Mouse (Mus musculus): ENCODE measurements around the gene Emc10. TPM values are rescaled to one million over a fixed set of nuclear protein-coding genes. Genes with fewer than 3 reads are reported as not detected.

Emc10 gene
- polyA plus RNA-seq, 1 experiment from 2014 or later = 76.4 TPM

DNA sequence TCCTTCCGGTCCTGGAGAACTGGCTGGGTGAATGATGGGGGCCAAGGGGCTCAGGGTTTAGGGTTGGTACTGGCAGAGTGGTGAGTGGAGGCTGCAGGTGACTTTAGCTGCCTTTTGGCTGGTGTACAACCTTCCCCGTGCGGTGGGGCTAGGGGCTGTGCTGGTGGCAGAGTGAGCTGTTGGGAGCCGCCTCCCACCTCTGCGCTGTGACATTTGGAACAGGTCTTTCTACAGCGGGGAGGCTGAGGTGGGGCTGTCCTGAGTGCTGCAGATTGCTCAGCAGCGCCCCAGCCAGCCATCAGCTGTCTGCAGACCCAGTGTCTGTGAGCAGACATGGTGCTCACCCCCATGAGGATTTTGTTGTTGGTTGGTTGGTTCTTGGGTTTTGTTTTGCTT is 50.8 kb downstream of the Emc10 start:
- H3K4me3 ChIP-seq (ENCODE audit: low read depth, low read length) = no peak overlapping the region

DNA sequence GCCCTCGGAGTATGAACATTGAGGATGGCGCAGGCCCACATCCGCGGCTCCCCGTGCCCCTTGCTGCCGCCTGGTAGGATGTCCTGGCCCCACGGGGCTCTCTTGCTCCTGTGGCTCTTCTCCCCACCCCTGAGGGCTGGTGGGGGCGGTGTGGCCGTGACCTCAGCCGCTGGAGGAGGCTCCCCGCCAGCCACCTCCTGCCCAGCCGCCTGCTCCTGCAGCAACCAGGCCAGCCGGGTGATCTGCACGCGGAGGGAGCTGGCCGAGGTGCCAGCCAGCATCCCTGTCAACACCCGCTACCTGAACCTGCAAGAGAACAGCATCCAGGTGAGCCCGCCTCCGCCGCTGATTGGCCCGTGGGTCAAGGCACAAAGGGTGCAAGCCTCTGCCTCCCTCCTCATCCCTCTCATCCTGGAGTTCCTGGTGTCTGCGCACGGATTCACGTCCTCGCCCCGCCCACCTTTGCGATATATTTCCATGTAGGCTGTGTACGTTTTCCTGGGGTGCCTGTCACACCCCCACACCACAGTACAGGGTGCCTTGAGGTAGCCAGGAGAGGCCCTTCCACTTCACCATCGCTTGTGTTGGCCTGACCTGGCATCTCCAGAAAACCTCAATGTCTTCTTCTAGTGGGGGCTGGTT is 51.3 kb downstream of the Emc10 start:
- no peaks in the 10 kb centered on the region for H3K9me3 ChIP-seq (replicated peaks; ENCODE audit: control insufficient read depth, low read length)
- H3K4me1 ChIP-seq (ENCODE audit: control insufficient read depth, insufficient read depth, low read length) = no peaks in the 10 kb centered on the region
- H3K27ac ChIP-seq (replicated peaks; ENCODE audit: low read depth, low read length) = no peak overlapping the region
- H3K27me3 ChIP-seq (ENCODE audit: control insufficient read depth, insufficient read depth, low read length) = peaks cover 56% of the 10 kb centered on the region
- ATAC-seq (replicated peaks; ENCODE audit: insufficient number of reproducible peaks, low FRiP score, low TSS enrichment, low read depth) = no peak
- no peak overlapping the region for H3K4me3 ChIP-seq (ENCODE audit: low read depth, low read length)
- 22% methylated on average over 26 of the region's 29 CpGs for WGBS
- DNase-seq (ENCODE audit: low spot score) = no peak
- no peak overlapping the region; the same call in 1 of the 2 replicates for H3K4me2 ChIP-seq (ENCODE audit: low read depth, low read length)
- H3K36me3 ChIP-seq (replicated peaks; ENCODE audit: control insufficient read depth, insufficient read depth, low read depth, low read length) = no peaks in the 10 kb centered on the region
- H3K9ac ChIP-seq (replicated peaks; ENCODE audit: low read length) = no peak overlapping the region

More for the DNA sequence above, 50.8 kb downstream of the Emc10 start:
- ATAC-seq (replicated peaks; ENCODE audit: insufficient number of reproducible peaks, low FRiP score, low TSS enrichment, low read depth) = no peak
- no peak overlapping the region for H3K9ac ChIP-seq (replicated peaks; ENCODE audit: low read length)
- no peak for DNase-seq (ENCODE audit: low spot score)
- WGBS = 33% methylated on average over 7 of the region's 7 CpGs
- no peaks in the 10 kb centered on the region for H3K9me3 ChIP-seq (replicated peaks; ENCODE audit: control insufficient read depth, low read length)
- H3K4me1 ChIP-seq (ENCODE audit: control insufficient read depth, insufficient read depth, low read length) = no peaks in the 10 kb centered on the region
- no peaks in the 10 kb centered on the region for H3K36me3 ChIP-seq (replicated peaks; ENCODE audit: control insufficient read depth, insufficient read depth, low read depth, low read length)
- no peak overlapping the region for H3K4me2 ChIP-seq (ENCODE audit: low read depth, low read length)
- H3K27ac ChIP-seq (replicated peaks; ENCODE audit: low read depth, low read length) = no peak overlapping the region
- H3K27me3 ChIP-seq (ENCODE audit: control insufficient read depth, insufficient read depth, low read length) = peaks cover 51% of the 10 kb centered on the region

DNA sequence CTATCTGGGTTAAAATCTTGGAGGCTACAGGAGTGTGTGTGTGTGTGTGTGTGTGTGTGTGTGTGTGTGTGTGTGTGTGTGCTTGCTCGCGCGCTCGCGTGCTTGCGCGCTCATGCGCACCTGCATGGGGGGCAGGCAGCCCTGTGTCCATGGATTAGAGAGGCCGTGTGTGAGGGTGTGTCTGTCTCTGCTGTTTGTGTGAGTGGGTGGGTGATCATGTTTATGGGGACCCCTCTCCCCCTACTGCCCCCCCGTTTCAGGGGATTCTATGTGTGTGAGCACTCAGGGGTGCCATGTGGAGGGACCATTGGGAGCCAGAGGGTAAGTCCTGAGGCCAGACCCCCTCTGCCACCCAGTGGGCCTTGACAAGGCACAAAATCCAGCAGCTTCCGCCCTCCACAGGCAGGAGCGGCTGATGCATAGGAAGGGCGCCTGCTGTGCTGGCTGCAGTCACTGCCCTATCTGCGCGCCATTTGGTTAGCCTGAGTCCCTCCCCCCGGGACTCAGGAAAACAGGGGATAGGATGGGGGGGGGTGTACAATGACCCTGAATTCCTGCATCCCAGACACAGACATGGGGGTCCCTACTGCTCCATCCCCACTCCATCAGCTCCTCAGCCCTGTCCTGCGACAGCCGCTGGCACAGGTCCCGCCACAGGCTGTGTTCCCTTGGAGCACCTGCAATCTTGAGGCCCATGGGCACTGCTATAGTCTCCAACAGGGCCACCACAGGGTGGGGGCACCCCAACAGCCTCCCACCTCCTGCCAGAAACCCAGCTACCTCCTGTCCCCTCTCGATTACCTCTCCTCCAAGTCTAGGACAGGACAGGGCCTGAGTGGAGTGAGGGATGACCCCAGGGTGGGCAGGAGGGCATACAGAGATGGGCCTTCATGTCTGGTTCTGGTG is 52.8 kb downstream of the Emc10 start:
- H3K27ac ChIP-seq (replicated peaks; ENCODE audit: low read depth, low read length) = no peak overlapping the region
- ATAC-seq (replicated peaks; ENCODE audit: insufficient number of reproducible peaks, low FRiP score, low TSS enrichment, low read depth) (peak; percentile 41), DNase-seq (ENCODE audit: low spot score) (peak; percentile 43)
- peak overlapping the region; percentile 61 for H3K9ac ChIP-seq (replicated peaks; ENCODE audit: low read length)
- 7% methylated on average over 20 of the region's 20 CpGs for WGBS
- peaks cover 56% of the 10 kb centered on the region for H3K27me3 ChIP-seq (ENCODE audit: control insufficient read depth, insufficient read depth, low read length)
- no peaks in the 10 kb centered on the region for H3K4me1 ChIP-seq (ENCODE audit: control insufficient read depth, insufficient read depth, low read length)
- no peaks in the 10 kb centered on the region for H3K36me3 ChIP-seq (replicated peaks; ENCODE audit: control insufficient read depth, insufficient read depth, low read depth, low read length)
- peak overlapping the region; percentile 57 for H3K4me2 ChIP-seq (ENCODE audit: low read depth, low read length)
- H3K9me3 ChIP-seq (replicated peaks; ENCODE audit: control insufficient read depth, low read length) = no peaks in the 10 kb centered on the region
- peak overlapping the region; percentile 36 for H3K4me3 ChIP-seq (ENCODE audit: low read depth, low read length)

DNA sequence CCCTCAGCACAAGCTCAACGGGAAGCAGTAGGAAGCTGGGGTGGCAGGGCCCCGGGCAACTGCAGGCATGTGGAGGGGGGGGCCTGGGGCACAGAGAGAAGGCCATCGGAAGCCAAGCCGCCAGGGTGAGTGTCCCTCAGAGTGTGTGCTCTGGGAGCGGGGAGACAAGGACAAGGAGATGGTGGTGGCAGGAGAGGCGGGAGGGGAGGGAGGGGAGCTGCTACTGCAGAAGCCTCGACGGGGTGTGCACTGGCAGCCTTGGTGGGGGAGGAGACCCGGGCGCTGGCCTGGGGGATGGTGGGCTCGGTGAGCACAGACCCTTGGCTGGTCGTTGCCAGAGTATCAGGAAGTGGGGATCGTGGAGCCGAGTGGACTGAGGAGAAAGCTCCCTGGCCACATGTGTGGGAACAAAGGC is 53.9 kb downstream of the Emc10 start:
- H3K4me1 ChIP-seq (ENCODE audit: control insufficient read depth, insufficient read depth, low read length) = no peaks in the 10 kb centered on the region
- 0% methylated on average over 9 of the region's 14 CpGs for WGBS
- DNase-seq (ENCODE audit: low spot score) (peak; percentile 56), ATAC-seq (replicated peaks; ENCODE audit: insufficient number of reproducible peaks, low FRiP score, low TSS enrichment, low read depth) (0 out of 2 replicates have a peak, but pooled peaks have one; percentile 14)
- H3K4me2 ChIP-seq (ENCODE audit: low read depth, low read length) = peak overlapping the region; percentile 57
- peak overlapping the region; percentile 36 for H3K4me3 ChIP-seq (ENCODE audit: low read depth, low read length)
- peaks cover 56% of the 10 kb centered on the region for H3K27me3 ChIP-seq (ENCODE audit: control insufficient read depth, insufficient read depth, low read length)
- H3K9ac ChIP-seq (replicated peaks; ENCODE audit: low read length) = peak overlapping the region; percentile 61
- no peaks in the 10 kb centered on the region for H3K9me3 ChIP-seq (replicated peaks; ENCODE audit: control insufficient read depth, low read length)
- no peaks in the 10 kb centered on the region for H3K36me3 ChIP-seq (replicated peaks; ENCODE audit: control insufficient read depth, insufficient read depth, low read depth, low read length)
- 0 out of 2 replicates have a peak overlapping the region, but pooled peaks have one; percentile 10 for H3K27ac ChIP-seq (replicated peaks; ENCODE audit: low read depth, low read length)

DNA sequence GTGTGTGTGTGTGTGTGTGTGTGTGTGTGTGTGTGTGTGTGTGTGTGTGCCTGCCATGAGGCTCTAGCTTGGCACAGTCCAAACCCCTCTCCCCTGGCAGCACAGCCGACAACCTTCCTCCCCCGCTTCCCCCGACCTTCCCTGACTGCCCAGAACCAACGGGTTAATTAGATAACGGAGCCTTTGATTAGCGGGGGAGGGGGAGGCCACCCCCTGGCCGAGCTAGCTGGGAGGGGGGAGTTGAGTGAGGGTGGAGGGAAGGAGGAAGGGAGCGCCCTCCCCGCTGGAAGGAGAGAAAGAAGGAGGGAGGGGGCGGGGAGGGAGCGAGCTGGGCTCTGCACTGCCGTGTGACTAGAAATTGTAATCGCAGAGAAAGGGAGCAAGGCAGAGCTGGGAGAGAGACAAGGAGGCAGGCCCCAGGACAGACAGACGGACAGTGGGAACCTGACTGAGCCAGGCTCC is 54.6 kb downstream of the Emc10 start:
- Histone ChIP-seq H3K27ac (replicated peaks; ENCODE audit: low read depth, low read length) (no peak overlapping the region; the same call in 1 of the 2 replicates), H3K9me3 (replicated peaks; ENCODE audit: control insufficient read depth, low read length) (no peaks in the 10 kb centered on the region), H3K4me1 (ENCODE audit: control insufficient read depth, insufficient read depth, low read length) (no peaks in the 10 kb centered on the region), H3K4me3 (ENCODE audit: low read depth, low read length) (peak overlapping the region; percentile 36), H3K36me3 (replicated peaks; ENCODE audit: control insufficient read depth, insufficient read depth, low read depth, low read length) (no peaks in the 10 kb centered on the region), H3K9ac (replicated peaks; ENCODE audit: low read length) (peak overlapping the region; percentile 61), H3K4me2 (ENCODE audit: low read depth, low read length) (peak overlapping the region; percentile 57), H3K27me3 (ENCODE audit: control insufficient read depth, insufficient read depth, low read length) (peaks cover 56% of the 10 kb centered on the region)
- peak; percentile 49 for DNase-seq (ENCODE audit: low spot score)
- WGBS = under 1% methylated on average over 13 of the region's 14 CpGs
- no peak; the same call in 1 of the 2 replicates for ATAC-seq (replicated peaks; ENCODE audit: insufficient number of reproducible peaks, low FRiP score, low TSS enrichment, low read depth)

DNA sequence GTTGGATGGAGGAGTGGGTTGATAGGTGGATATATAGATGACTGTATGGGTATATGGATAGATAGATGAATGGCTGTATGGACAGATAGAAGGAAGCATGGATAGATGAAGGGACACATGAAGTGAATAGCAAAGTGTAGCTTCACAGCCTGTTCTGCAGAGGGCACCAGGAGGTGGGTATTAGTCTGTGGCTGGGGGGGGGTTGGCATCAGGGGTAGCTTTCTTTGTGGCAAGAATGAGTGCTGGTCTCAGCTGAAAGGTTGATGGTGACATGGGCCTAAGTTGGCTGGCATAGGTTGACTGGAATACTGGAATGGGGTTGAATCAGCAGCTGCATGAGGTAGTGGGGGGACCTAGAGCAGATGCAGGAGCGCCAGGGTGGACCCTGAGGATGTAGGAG is 55.1 kb downstream of the Emc10 start:
- ATAC-seq (replicated peaks; ENCODE audit: insufficient number of reproducible peaks, low FRiP score, low TSS enrichment, low read depth) = no peak
- Histone ChIP-seq H3K27me3 (ENCODE audit: control insufficient read depth, insufficient read depth, low read length) (peaks cover 53% of the 10 kb centered on the region), H3K4me1 (ENCODE audit: control insufficient read depth, insufficient read depth, low read length) (no peaks in the 10 kb centered on the region), H3K9me3 (replicated peaks; ENCODE audit: control insufficient read depth, low read length) (no peaks in the 10 kb centered on the region), H3K36me3 (replicated peaks; ENCODE audit: control insufficient read depth, insufficient read depth, low read depth, low read length) (no peaks in the 10 kb centered on the region), H3K4me2 (ENCODE audit: low read depth, low read length) (no peak overlapping the region), H3K27ac (replicated peaks; ENCODE audit: low read depth, low read length) (no peak overlapping the region; the same call in 1 of the 2 replicates), H3K4me3 (ENCODE audit: low read depth, low read length) (no peak overlapping the region), H3K9ac (replicated peaks; ENCODE audit: low read length) (no peak overlapping the region)
- WGBS = 0% methylated on average over 1 of the region's 1 CpGs
- no peak for DNase-seq (ENCODE audit: low spot score)

DNA sequence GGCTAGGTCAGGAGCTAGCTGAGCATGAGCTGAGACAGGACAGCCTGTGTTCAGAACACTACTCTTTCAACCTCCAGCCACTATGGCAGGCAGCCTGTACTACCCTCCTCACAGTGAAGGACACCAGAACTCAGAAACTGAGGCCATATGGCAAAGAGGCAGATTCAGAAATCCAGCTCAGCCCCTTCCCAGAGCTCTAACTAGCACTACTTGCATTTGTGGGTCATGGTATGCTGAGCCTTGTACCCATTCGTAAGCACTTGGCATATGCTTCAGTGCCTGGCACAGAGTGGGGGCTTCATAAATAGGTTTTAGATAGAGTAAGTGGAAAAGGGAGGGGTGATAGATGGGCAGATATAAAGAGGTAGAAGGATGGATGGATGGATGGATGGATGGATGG is 55.9 kb downstream of the Emc10 start:
- DNase-seq (ENCODE audit: low spot score) = no peak

More for the DNA sequence above, 55.9 kb downstream of the Emc10 start:
- WGBS = 81% methylated on average over 1 of the region's 1 CpGs
- ATAC-seq (replicated peaks; ENCODE audit: insufficient number of reproducible peaks, low FRiP score, low TSS enrichment, low read depth) = no peak
- Histone ChIP-seq H3K4me1 (ENCODE audit: control insufficient read depth, insufficient read depth, low read length) (no peaks in the 10 kb centered on the region), H3K36me3 (replicated peaks; ENCODE audit: control insufficient read depth, insufficient read depth, low read depth, low read length) (no peaks in the 10 kb centered on the region), H3K27ac (replicated peaks; ENCODE audit: low read depth, low read length) (no peak overlapping the region), H3K9ac (replicated peaks; ENCODE audit: low read length) (no peak overlapping the region), H3K27me3 (ENCODE audit: control insufficient read depth, insufficient read depth, low read length) (peaks cover 47% of the 10 kb centered on the region), H3K4me3 (ENCODE audit: low read depth, low read length) (no peak overlapping the region), H3K4me2 (ENCODE audit: low read depth, low read length) (no peak overlapping the region), H3K9me3 (replicated peaks; ENCODE audit: control insufficient read depth, low read length) (no peaks in the 10 kb centered on the region)

Data from embryonic facial prominence, embryonic 11.5 days (tissue).